Mouse (Mus musculus): ENCODE measurements around the gene Slc9a1.

- TF ChIP-seq CTCF (IDR thresholded peaks at IDR 0.05; ENCODE audit: insufficient read depth, low read depth, low read length) (no peak), POLR2A (IDR thresholded peaks at IDR 0.05; ENCODE audit: insufficient read depth, low read depth, low read length) (no peak)
Observed at GRCm38 (mm10) chr4:133403611-133404228, 34.2 kb downstream of the Slc9a1 start.
